Mouse (Mus musculus): ENCODE data around the gene Sppl2b.
"Not testable (repeated sequence)": the region's sequence is repeated elsewhere in the genome, so short reads cannot be mapped to it uniquely, and the experiment has no call there.

Sppl2b gene

GRCm38 (mm10) chr10:80824827-80825226 lies 30.2 kb upstream of the Sppl2b start:
- DNase-seq: no peak

GRCm38 (mm10) chr10:80826151-80827062 lies 28.7 kb upstream of the Sppl2b start, which contains the start of gene Oaz1:
Gene Oaz1, plus strand, starts transcription at chr10:80826656.
- peak; percentile 98 to 100 for DNase-seq

- DNase-seq: no peak
These were observed 27.8 kb upstream of the Sppl2b start for GRCm38 (mm10) chr10:80827063-80827869.

- DNase-seq: no peak
These were observed 27.1 kb upstream of the Sppl2b start for GRCm38 (mm10) chr10:80827870-80828420.

- not testable (repeated sequence) for DNase-seq
These were observed 26.5 kb upstream of the Sppl2b start for GRCm38 (mm10) chr10:80828587-80828986.

- DNase-seq: no peak
These were observed 25.5 kb upstream of the Sppl2b start for GRCm38 (mm10) chr10:80829359-80830278.

GRCm38 (mm10) chr10:80831136-80831535 lies 23.9 kb upstream of the Sppl2b start:
- DNase-seq: peak; percentile 88 to 93

GRCm38 (mm10) chr10:80832818-80833217 lies 22.3 kb upstream of the Sppl2b start:
- peak in 1 of 2 experiments; percentile 30 for DNase-seq

- no peak for DNase-seq
These were observed 19.5 kb upstream of the Sppl2b start for GRCm38 (mm10) chr10:80835617-80836016.

- DNase-seq: no peak
These were observed 18.1 kb upstream of the Sppl2b start for GRCm38 (mm10) chr10:80836949-80837379.

GRCm38 (mm10) chr10:80837827-80838226 lies 17.2 kb upstream of the Sppl2b start:
- no peak for DNase-seq

GRCm38 (mm10) chr10:80838346-80838912 lies 16.6 kb upstream of the Sppl2b start:
- no peak for DNase-seq

- no peak for DNase-seq
These were observed 15.2 kb upstream of the Sppl2b start for GRCm38 (mm10) chr10:80839848-80840247.

- DNase-seq: no peak
These were observed 13.4 kb upstream of the Sppl2b start for GRCm38 (mm10) chr10:80841685-80842084.

- no peak for DNase-seq
These were observed 12.7 kb upstream of the Sppl2b start for GRCm38 (mm10) chr10:80842334-80842733.

- no peak for DNase-seq
These were observed 11.8 kb upstream of the Sppl2b start for GRCm38 (mm10) chr10:80843087-80843930.

GRCm38 (mm10) chr10:80843931-80844547 lies 11.0 kb upstream of the Sppl2b start, which contains the start of gene Lingo3:
Gene Lingo3, minus strand, starts transcription at chr10:80844039.
- DNase-seq: peak in 1 of 2 experiments; percentile 29

- no peak for DNase-seq
These were observed 9.9 kb upstream of the Sppl2b start for GRCm38 (mm10) chr10:80845055-80845693.

GRCm38 (mm10) chr10:80845732-80846131 lies 9.3 kb upstream of the Sppl2b start:
- DNase-seq: no peak

GRCm38 (mm10) chr10:80848571-80848970 lies 6.5 kb upstream of the Sppl2b start:
- DNase-seq: peak; percentile 41 to 77

Data from kidney, postnatal 36 days (tissue).